Mouse (Mus musculus) spleen, adult 2 months (tissue): ENCODE results near the gene Cd248.
"Not testable (repeated sequence)": the region's sequence is repeated elsewhere in the genome, so short reads cannot be mapped to it uniquely, and the experiment has no call there.

ENCODE experiments used
- CTCF ChIP-seq: fragments of 200-500 bp; IDR thresholded peaks from 2 replicates; pipeline ENCODE4 v1.5.1; 2011; ENCODE audit warnings: mild to moderate bottlenecking, inconsistent platforms; ENCODE audit not compliant: insufficient read depth, insufficient read length, insufficient replicate concordance; ENCODE audit errors: extremely low read depth
- POLR2A ChIP-seq: fragments of 200-500 bp; IDR thresholded peaks from 2 replicates; pipeline ENCODE4 v1.6.1; 2011; ENCODE audit warnings: low read depth, low read length, inconsistent platforms

GRCm38 (mm10) chr19:5086533-5086932 is 18.7 kb downstream of the Cd248 start:
- TF ChIP-seq CTCF, POLR2A: not testable (repeated sequence)
